Mouse (Mus musculus): ENCODE data around the gene Oog2. TPM values are rescaled to one million over a fixed set of nuclear protein-coding genes. Genes with fewer than 3 reads are reported as not detected.

The Oog2 gene
- not detected for polyA plus RNA-seq (2017; shearing (Covaris generic))

DNA sequence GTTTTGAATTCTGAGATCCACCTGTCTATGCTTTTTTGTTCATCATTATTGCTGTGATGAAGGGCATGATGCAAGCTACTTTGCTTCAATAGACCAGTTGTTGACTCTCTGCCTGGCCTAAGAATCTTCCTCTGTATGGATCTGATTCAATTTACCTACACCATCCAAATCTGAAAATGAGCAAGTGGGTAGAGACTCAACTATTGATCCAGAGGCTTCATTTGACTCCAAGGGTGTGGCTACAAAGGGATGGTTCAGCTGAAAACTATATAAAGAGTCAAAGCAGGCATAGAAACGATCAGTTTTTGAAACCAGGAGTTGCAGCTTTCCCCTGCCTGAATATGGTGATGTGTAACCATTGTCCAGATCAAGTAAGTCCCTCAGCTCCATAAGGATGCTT lies at the start of gene Oog2:
Oog2 (plus strand) TSS at position 301 of the 400 bp plus-strand sequence.

GRCm38 (mm10) chr4:144162563-144162962 lies 28.0 kb upstream of the Oog2 start, which contains the start of gene Oog3:
Gene Oog3, minus strand, starts transcription at chr4:144162663.

GRCm38 (mm10) chr4:144213218-144213617 lies 22.7 kb downstream of the Oog2 start, which contains the start of gene C87977:
Gene C87977, minus strand, starts transcription at chr4:144213318.

Other genes with a start within 250 kb of the Oog2 start
- not detected for gene Pramef25, start 239.7 kb upstream of the Oog2 start, polyA plus RNA-seq (2017; shearing (Covaris generic))
- gene Gm13101, start 223.8 kb upstream of the Oog2 start, polyA plus RNA-seq (2017; shearing (Covaris generic)): not detected
- not detected for gene Pramef17, start 196.3 kb upstream of the Oog2 start, polyA plus RNA-seq (2017; shearing (Covaris generic))
- not detected for gene Pramel4, start 131.6 kb upstream of the Oog2 start, polyA plus RNA-seq (2017; shearing (Covaris generic))
- gene Gm13102, start 84.2 kb upstream of the Oog2 start, polyA plus RNA-seq (2017; shearing (Covaris generic)): not detected
- gene Oog3, start 28.1 kb upstream of the Oog2 start, polyA plus RNA-seq (2017; shearing (Covaris generic)): not detected
- not detected for gene C87977, start 22.6 kb downstream of the Oog2 start, polyA plus RNA-seq (2017; shearing (Covaris generic))
- gene Pramel5, start 89.8 kb downstream of the Oog2 start, polyA plus RNA-seq (2017; shearing (Covaris generic)): not detected
- gene Gm13128, start 139.5 kb downstream of the Oog2 start, polyA plus RNA-seq (2017; shearing (Covaris generic)): not detected
- not detected for gene Gm13119, start 167.2 kb downstream of the Oog2 start, polyA plus RNA-seq (2017; shearing (Covaris generic))
- not detected for gene Pramef20, start 187.2 kb downstream of the Oog2 start, polyA plus RNA-seq (2017; shearing (Covaris generic))
- gene Pramef12, start 217.7 kb downstream of the Oog2 start, polyA plus RNA-seq (2017; shearing (Covaris generic)): not detected
- not detected for gene 1700012P22Rik, start 248.1 kb downstream of the Oog2 start, polyA plus RNA-seq (2017; shearing (Covaris generic))